Mouse (Mus musculus) heart, postnatal 10 days (tissue): Measurements from ENCODE around the gene Timmdc1. TPM values are rescaled to one million over a fixed set of nuclear protein-coding genes. Genes with fewer than 3 reads are reported as not detected.

Experiments
- DNase-seq, 2 experiments: peaks; one replicate each; pipeline ENCODE4 v3.0.0; 2021
- intact Hi-C: fragments of 180-260 bp; cut with DNase I; formaldehyde crosslinking; loops from one replicate; pipeline ENCODE4 v1.15.1; 2025
- total RNA-seq, 2 experiments: library from RNA; stranded (reverse); gene quantifications; 2 replicates each; pipeline ENCODE4 v1.2.3; 2021

Timmdc1 gene
- total RNA-seq, 2 experiments from 2014 or later: 54.1 to 59.0 TPM

- intact Hi-C loops: no loop called here
- DNase-seq: no peak
These were observed 54.4 kb downstream of the Timmdc1 start for GRCm38 (mm10) chr16:38467917-38468705.

- intact Hi-C loops: no loop called here
These were observed 55.2 kb downstream of the Timmdc1 start for GRCm38 (mm10) chr16:38467091-38467916.

GRCm38 (mm10) chr16:38466089-38466488 is 56.4 kb downstream of the Timmdc1 start:
- DNase-seq: no peak
- intact Hi-C loops: no loop called here

More at GRCm38 (mm10) chr16:38467091-38467916, 55.2 kb downstream of the Timmdc1 start:
- no peak for DNase-seq

GRCm38 (mm10) chr16:38463305-38463704 is 59.2 kb downstream of the Timmdc1 start:
- intact Hi-C loops: no loop called here
- DNase-seq: no peak

GRCm38 (mm10) chr16:38462161-38462560 is 60.3 kb downstream of the Timmdc1 start:
- intact Hi-C loops: no loop called here

GRCm38 (mm10) chr16:38461749-38462148 is 60.7 kb downstream of the Timmdc1 start:
- intact Hi-C loops: no loop called here
- no peak for DNase-seq

More at GRCm38 (mm10) chr16:38462161-38462560, 60.3 kb downstream of the Timmdc1 start:
- no peak for DNase-seq

GRCm38 (mm10) chr16:38459990-38460389 is 62.5 kb downstream of the Timmdc1 start:
- DNase-seq: no peak
- intact Hi-C loops: no loop called here

- DNase-seq: peak in 1 of 2 experiments; percentile 20
- intact Hi-C loops: no loop called here
These were observed 63.7 kb downstream of the Timmdc1 start for GRCm38 (mm10) chr16:38458600-38459280.

GRCm38 (mm10) chr16:38456812-38457567 is 65.5 kb downstream of the Timmdc1 start:
- DNase-seq: no peak
- intact Hi-C loops: no loop called here

GRCm38 (mm10) chr16:38455511-38456418 is 66.7 kb downstream of the Timmdc1 start, which contains the start of gene Cd80:
Gene Cd80, plus strand, starts transcription at chr16:38455561.
- intact Hi-C loops: no loop called here
- no peak for DNase-seq

GRCm38 (mm10) chr16:38454533-38455254 is 67.8 kb downstream of the Timmdc1 start:
- intact Hi-C loops: loop anchor here (5.0 kb wide), 1 partner anchor 57 kb away; no protein-coding TSS in a partner anchor
- no peak for DNase-seq

GRCm38 (mm10) chr16:38453952-38454351 is 68.5 kb downstream of the Timmdc1 start:
- no peak for DNase-seq
- intact Hi-C loops: loop anchor here (2.0 to 5.0 kb wide), 2 partner anchors 57 to 107 kb away; partner anchors contain the start of genes Cox17 and Gm21987

GRCm38 (mm10) chr16:38453203-38453553 is 69.3 kb downstream of the Timmdc1 start:
- DNase-seq: no peak
- intact Hi-C loops: loop anchor here (2.0 to 5.0 kb wide), 2 partner anchors 56 to 106 kb away; partner anchors contain the start of genes Cox17 and Gm21987

- intact Hi-C loops: loop anchor here (2.0 to 5.0 kb wide), 2 partner anchors 55 to 106 kb away; partner anchors contain the start of genes Cox17 and Gm21987
- DNase-seq: peak; percentile 95 to 96
These were observed 69.8 kb downstream of the Timmdc1 start, which contains the start of gene Adprh for GRCm38 (mm10) chr16:38452442-38453202. Gene Adprh, minus strand, starts transcription at chr16:38452703.

- intact Hi-C loops: loop anchor here (2.0 to 5.0 kb wide), 2 partner anchors 54 to 105 kb away; partner anchors contain the start of genes Cox17 and Gm21987
These were observed 70.8 kb downstream of the Timmdc1 start for GRCm38 (mm10) chr16:38451421-38452205.

GRCm38 (mm10) chr16:38450707-38451106 is 71.8 kb downstream of the Timmdc1 start:
- no peak for DNase-seq
- intact Hi-C loops: loop anchor here (5.0 kb wide), 1 partner anchor 53 kb away; no protein-coding TSS in a partner anchor

More at GRCm38 (mm10) chr16:38451421-38452205, 70.8 kb downstream of the Timmdc1 start:
- DNase-seq: peak; percentile 38
